Mouse (Mus musculus) heart, postnatal 10 days (tissue): ENCODE results near the gene Plcl2. TPM values are rescaled to one million over a fixed set of nuclear protein-coding genes. Genes with fewer than 3 reads are reported as not detected.

Experiments
- DNase-seq, 2 experiments: peaks; one replicate each; pipeline ENCODE4 v3.0.0; 2021
- intact Hi-C: fragments of 180-260 bp; cut with DNase I; formaldehyde crosslinking; loops from one replicate; pipeline ENCODE4 v1.15.1; 2025
- total RNA-seq, 2 experiments: library from RNA; stranded (reverse); gene quantifications; 2 replicates each; pipeline ENCODE4 v1.2.3; 2021

The Plcl2 gene
- total RNA-seq, 2 experiments from 2014 or later = 11.0 to 11.6 TPM

DNA sequence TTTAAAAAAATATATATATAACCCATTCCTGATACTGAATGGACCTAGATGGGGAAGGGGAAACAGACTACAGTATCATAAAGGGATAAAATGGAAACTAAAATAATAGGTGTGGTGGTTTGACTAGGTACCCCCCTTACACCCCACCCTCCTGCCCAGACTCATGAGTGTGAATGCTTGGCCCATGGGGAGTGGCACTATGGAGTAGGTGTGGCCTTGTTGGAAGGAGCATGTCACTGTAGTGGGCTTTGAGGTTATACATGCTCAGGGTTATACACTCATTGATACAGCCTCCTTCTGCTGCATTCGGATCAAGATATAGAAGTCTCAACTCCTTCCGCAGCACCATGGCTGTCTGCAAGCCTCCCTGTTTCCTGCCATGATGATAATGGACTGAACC lies 219.8 kb downstream of the Plcl2 start:
- intact Hi-C loops = no loop called here
- no peak for DNase-seq

DNA sequence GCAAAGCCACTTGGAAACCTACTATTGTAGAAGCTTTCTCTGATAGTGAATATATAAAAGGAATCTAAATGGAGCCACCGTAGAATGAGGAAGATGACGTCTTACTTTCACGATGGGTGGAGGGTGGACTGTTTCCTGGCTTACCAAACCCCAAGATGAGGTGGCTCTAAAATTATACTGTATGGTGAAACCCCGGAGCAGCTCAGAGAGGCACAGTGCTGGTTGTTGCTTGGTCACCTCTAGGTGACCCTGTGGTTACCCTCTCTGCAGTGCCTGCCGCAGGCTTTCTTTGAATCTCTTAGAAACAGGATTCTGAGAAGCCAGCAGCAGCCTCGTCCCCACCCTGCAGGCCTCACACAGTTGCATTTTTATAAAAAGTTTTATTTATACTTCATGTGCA lies 220.4 kb downstream of the Plcl2 start:
- intact Hi-C loops = no loop called here
- DNase-seq = no peak

DNA sequence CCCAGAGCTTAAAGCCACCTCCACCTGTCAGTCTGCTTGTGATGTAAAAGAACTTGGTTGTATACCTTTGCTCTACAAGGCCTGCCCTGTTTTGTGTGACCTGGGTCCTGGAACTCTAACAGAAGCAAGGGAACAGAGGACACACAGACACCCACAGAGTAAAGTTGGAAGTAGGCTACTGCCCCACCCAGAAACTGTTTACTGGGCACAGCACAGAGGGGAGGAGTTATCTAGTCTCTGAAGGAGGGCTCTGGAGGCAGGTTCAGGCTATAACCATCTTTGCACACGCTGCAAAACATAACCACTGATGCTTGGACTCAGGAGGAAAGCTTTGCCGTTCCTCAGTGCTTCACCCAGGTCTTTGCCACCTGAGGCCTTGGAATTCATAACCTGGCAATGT lies 221.7 kb downstream of the Plcl2 start:
- intact Hi-C loops = no loop called here
- DNase-seq = no peak

DNA sequence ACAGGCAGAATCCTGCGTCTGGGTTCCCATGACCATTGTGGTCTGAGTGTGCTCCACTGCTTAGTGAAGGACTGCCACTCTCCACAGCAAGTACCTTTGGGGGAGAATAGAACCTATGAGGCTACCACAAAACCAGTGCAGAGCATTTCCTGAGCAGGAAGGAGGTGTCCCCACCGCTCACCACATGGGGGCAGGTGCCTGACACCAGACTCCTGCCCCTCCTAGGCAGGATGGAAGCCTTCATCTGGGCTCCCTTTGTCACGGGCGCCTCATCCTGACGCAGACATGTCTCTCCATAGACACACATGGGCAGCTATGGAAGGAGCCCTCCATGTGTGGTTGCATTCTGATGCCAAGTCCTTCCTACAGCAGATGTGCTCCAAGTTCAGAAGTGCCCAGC lies 222.7 kb downstream of the Plcl2 start:
- intact Hi-C loops = no loop called here
- no peak for DNase-seq

DNA sequence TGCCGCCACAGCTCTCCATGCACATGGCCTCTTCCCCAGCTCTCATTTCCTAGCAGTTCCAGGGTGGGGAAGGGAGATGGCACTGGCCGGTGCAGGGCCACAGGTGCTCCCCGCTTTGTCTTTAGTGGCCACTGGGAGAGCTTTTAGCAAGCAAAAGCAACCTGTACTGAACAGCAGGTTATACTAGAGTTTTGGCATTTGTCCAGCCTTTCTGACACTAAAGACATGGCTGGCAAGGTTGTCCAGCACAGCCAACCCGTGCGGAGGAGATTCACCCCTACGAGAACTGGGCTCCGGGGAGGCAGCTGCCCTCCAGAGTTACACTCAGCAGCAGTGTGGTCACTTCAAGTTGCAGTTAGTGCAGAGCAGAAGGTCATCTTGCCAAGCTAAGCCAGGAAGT lies 224.2 kb downstream of the Plcl2 start:
- intact Hi-C loops = no loop called here

DNA sequence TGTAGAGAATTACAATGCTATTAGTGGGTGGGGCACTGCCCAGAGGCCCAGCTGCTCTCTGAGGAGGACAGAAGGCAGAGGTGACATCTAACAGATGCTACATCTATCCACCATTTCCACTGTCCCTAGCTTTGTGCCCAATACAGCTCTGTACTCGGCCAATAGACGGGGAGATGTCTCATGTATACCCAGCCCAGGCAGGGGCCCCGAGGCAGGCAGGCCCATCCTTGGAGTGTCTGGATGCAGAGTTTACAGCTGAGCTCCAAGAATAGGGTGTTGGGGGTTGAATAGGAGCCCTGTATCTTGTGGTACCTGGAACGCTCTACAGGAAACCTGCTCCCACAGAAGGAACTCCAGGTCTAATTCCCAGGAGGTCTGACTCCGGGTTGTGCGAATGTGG lies 225.6 kb downstream of the Plcl2 start:
- intact Hi-C loops = no loop called here
- DNase-seq = no peak

More for the DNA sequence above, 224.2 kb downstream of the Plcl2 start:
- no peak for DNase-seq

DNA sequence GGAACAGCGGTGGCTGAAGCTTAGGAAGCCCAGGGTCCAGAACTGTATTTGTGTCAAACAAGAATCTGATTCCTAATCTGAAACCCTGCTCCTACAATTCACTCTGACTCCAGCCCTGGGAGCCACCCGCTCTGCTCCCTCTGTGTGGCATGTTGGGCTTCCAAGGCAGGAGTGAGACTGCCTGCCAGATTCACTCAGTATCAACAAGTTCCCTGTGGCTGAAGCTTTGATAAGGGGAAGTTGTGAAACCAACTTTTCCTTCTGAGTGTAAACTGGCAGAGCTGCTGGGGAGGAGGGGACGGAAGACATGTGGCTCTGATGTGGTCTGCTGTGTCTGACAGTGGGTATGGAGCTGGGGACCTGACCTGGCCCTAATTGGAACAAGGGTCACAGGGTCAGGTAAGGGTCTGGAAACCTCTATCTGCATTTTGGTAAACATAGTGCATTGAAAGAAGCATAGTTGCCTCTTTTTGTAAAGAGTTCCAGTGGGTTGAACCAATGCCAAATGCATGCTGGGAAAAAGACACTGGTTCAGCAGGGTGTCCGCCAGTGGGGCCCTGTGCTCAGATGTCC lies 226.3 kb downstream of the Plcl2 start:
- DNase-seq = peak; percentile 66 to 70
- intact Hi-C loops = no loop called here

DNA sequence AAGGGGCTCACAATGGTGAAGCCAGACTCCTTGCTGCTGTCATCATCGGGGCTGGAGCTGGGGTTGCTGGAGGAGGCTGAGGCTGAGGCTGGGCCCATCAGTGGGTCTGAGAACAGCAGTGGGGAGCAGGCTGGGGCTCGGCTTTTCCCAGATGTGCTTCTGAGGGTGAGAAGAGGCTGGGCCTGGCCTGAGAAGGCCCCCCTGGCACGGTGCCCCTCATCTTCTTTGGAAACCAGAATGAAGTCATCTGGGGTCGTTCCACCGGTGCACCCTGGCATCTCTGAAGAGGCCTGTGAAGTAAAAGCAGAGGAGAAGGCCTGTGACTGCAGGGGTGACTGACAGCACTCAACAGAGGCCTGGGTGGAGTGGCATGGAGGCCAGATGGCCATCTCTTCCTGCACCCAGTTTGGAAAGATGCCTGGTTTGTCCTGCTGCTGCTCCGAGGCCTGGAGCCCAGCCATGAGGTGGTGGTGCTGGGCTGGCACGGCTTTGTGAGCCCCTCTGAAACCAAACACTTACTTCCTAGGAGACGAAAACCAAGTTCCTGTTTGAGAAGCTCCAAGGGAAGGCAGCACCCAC lies 226.8 kb downstream of the Plcl2 start:
- intact Hi-C loops = no loop called here
- peak; percentile 39 to 50 for DNase-seq

DNA sequence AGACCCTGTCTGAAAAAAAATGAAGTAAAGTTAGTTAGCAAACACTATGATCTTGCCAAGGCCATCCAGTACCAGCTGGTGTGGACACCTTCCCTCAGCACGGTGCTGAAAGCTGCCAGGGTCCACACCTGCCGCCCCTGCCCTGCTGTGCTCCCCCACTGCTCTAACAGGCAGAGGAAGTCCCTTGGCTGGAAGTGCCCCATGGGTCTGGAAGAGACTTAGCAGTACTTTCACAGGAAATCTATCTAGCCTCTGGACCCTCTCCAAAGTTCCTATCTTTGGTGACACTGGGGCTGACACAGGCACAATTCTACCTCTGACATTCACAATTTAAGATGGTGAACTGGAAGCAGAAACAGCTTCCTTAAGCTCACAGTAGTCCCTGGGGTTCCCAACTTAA lies 227.9 kb downstream of the Plcl2 start:
- DNase-seq = no peak
- intact Hi-C loops = no loop called here

Other genes starting within 250 kb of the Plcl2 start
- gene Dazl, start 215.8 kb upstream of the Plcl2 start, total RNA-seq = under 1 TPM; 0.10 to 0.22 TPM